Comparison of ENCODE assay signal across 8 mouse cellular contexts in the genomic region with DNA sequence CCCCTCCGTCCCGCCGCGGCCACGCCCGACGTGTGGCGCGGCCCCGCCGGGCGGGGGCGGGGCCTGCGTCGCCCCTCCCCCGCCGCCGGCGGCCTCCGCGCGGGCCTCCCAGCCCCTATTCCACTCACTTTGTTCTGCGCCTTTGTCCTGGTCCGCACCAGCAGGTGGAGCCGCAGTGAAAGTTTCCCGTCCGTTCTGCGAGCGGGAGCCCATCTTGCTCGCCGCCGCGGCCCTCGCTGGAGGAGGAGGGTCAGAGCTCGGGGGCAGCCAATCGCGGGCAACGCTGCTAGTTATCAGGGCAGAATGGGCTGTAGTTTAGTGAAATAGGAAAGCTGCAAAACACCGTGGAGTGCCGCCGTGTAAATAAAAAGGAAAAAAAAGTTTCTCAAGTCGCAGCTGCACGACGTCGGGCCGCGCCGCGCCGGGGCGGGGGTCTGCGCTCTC. TPM values are rescaled to one million over a fixed set of nuclear protein-coding genes. Genes with fewer than 3 reads are reported as not detected.
DNase-seq lines count a peak whose midpoint lies in the region; ATAC-seq and TF ChIP-seq lines count a peak whose summit lies in the region.

Gene Asf1a, plus strand, starts transcription at position 81 of the 444 bp plus-strand sequence.

- peak within 1 kb of the TSS; percentile 99 for H3K27ac ChIP-seq in embryonic facial prominence, embryonic 13.5 days
- peak within 1 kb of the TSS; percentile 91 for H3K27ac ChIP-seq in kidney, adult 2 months (ENCODE audit: insufficient read depth, low read depth, low read length)
- H3K27ac ChIP-seq in limb, embryonic 12.5 days: peak within 1 kb of the TSS; percentile 100
- H3K27ac ChIP-seq in midbrain, embryonic 15.5 days: peak within 1 kb of the TSS; percentile 98
- H3K27ac ChIP-seq in spleen, adult 2 months (ENCODE audit: insufficient read depth, low read length): peak within 1 kb of the TSS; percentile 92

- no peaks in the 10 kb centered on the region for H3K36me3 ChIP-seq in embryonic facial prominence, embryonic 13.5 days
- no peaks in the 10 kb centered on the region for H3K36me3 ChIP-seq in kidney, adult 2 months (ENCODE audit: control insufficient read depth, insufficient read depth, low read length)
- H3K36me3 ChIP-seq in limb, embryonic 12.5 days: peaks cover 9% of the 10 kb centered on the region; the same call in 1 of the 2 replicates
- no peaks in the 10 kb centered on the region for H3K36me3 ChIP-seq in midbrain, embryonic 15.5 days (replicated peaks)
- no peaks in the 10 kb centered on the region for H3K36me3 ChIP-seq in spleen, adult 2 months (ENCODE audit: control insufficient read depth, insufficient read depth, low read length)

- DNase-seq in 3134 (ENCODE audit: extremely low read depth, insufficient read length, low spot score): peak; percentile 92
- peak; percentile 98 for DNase-seq in adrenal gland, postnatal 36 days
- DNase-seq in heart, adult 18-20 months: peak; percentile 97 to 99
- DNase-seq in kidney, adult 2 months: peak; percentile 99
- peak; percentile 91 to 96 for DNase-seq in spleen, adult 2 months (ENCODE audit: low read depth in 1 of 2, low spot score in 2 of 2)

- H3K27me3 ChIP-seq in embryonic facial prominence, embryonic 13.5 days: no peaks in the 10 kb centered on the region
- no peaks in the 10 kb centered on the region for H3K27me3 ChIP-seq in kidney, adult 2 months (replicated peaks; ENCODE audit: control insufficient read depth, insufficient read depth, low read length)
- H3K27me3 ChIP-seq in limb, embryonic 12.5 days: no peaks in the 10 kb centered on the region
- no peaks in the 10 kb centered on the region for H3K27me3 ChIP-seq in midbrain, embryonic 15.5 days (replicated peaks)
- no peaks in the 10 kb centered on the region for H3K27me3 ChIP-seq in spleen, adult 2 months (ENCODE audit: control insufficient read depth, insufficient read depth, low read length)

- peak; percentile 94 for ATAC-seq in embryonic facial prominence, embryonic 13.5 days (ENCODE audit: insufficient number of reproducible peaks, insufficient read depth, low FRiP score, low TSS enrichment, low read depth)
- peak; percentile 98 for ATAC-seq in limb, embryonic 12.5 days (ENCODE audit: insufficient number of reproducible peaks, insufficient read depth, low FRiP score, low TSS enrichment, low read depth)
- peak; percentile 99 for ATAC-seq in midbrain, embryonic 15.5 days (replicated peaks)

- no peak for TF ChIP-seq POLR2A in kidney, adult 2 months (IDR thresholded peaks at IDR 0.05; ENCODE audit: low read depth, low read length)
- TF ChIP-seq POLR2A in spleen, adult 2 months (IDR thresholded peaks at IDR 0.05; ENCODE audit: low read depth, low read length): no peak

- no peaks in the 10 kb centered on the region for H3K9me3 ChIP-seq in embryonic facial prominence, embryonic 13.5 days
- H3K9me3 ChIP-seq in limb, embryonic 12.5 days: no peaks in the 10 kb centered on the region
- H3K9me3 ChIP-seq in midbrain, embryonic 15.5 days: no peaks in the 10 kb centered on the region

- peak within 1 kb of the TSS; percentile 67 for H3K4me2 ChIP-seq in embryonic facial prominence, embryonic 13.5 days
- peak within 1 kb of the TSS; percentile 67 for H3K4me2 ChIP-seq in limb, embryonic 12.5 days
- peak within 1 kb of the TSS; percentile 63 for H3K4me2 ChIP-seq in midbrain, embryonic 15.5 days

- H3K9ac ChIP-seq in embryonic facial prominence, embryonic 13.5 days: peak within 1 kb of the TSS; percentile 98
- H3K9ac ChIP-seq in limb, embryonic 12.5 days (replicated peaks): peak within 1 kb of the TSS; percentile 99
- H3K9ac ChIP-seq in midbrain, embryonic 15.5 days: peak within 1 kb of the TSS; percentile 77

- TF ChIP-seq CTCF in kidney, adult 2 months (conservative IDR thresholded peaks at IDR 0.05; ENCODE audit: insufficient read depth, insufficient read length, low read depth, low read length): peak; percentile 68
- peak; percentile 73 for TF ChIP-seq CTCF in spleen, adult 2 months (IDR thresholded peaks at IDR 0.05; ENCODE audit: extremely low read depth, insufficient read depth, insufficient read length, insufficient replicate concordance)

- peaks cover 26% of the 10 kb centered on the region for H3K4me1 ChIP-seq in embryonic facial prominence, embryonic 13.5 days
- peaks cover 5% of the 10 kb centered on the region; the same call in 1 of the 2 replicates for H3K4me1 ChIP-seq in kidney, adult 2 months (ENCODE audit: control insufficient read depth, insufficient read depth, low read length)
- H3K4me1 ChIP-seq in limb, embryonic 12.5 days (replicated peaks): peaks cover 23% of the 10 kb centered on the region
- H3K4me1 ChIP-seq in midbrain, embryonic 15.5 days: peaks cover 36% of the 10 kb centered on the region
- H3K4me1 ChIP-seq in spleen, adult 2 months (ENCODE audit: control insufficient read depth, insufficient read depth, insufficient read length): peaks cover 12% of the 10 kb centered on the region

- H3K4me3 ChIP-seq in embryonic facial prominence, embryonic 13.5 days: peak within 1 kb of the TSS; percentile 95
- peak within 1 kb of the TSS; percentile 95 for H3K4me3 ChIP-seq in kidney, adult 2 months (ENCODE audit: insufficient read depth, low read depth, low read length)
- H3K4me3 ChIP-seq in limb, embryonic 12.5 days (replicated peaks): peak within 1 kb of the TSS; percentile 98
- peak within 1 kb of the TSS; percentile 80 for H3K4me3 ChIP-seq in midbrain, embryonic 15.5 days
- H3K4me3 ChIP-seq in spleen, adult 2 months (ENCODE audit: extremely low read depth, insufficient read depth, insufficient read length): peak within 1 kb of the TSS; percentile 87

- WGBS in embryonic facial prominence, embryonic 13.5 days: under 1% methylated on average over 52 of the region's 52 CpGs
- under 1% methylated on average over 52 of the region's 52 CpGs for WGBS in kidney, adult 2 months
- under 1% methylated on average over 52 of the region's 52 CpGs for WGBS in limb, embryonic 12.5 days
- 0% methylated on average over 52 of the region's 52 CpGs for WGBS in midbrain, embryonic 15.5 days
- WGBS in spleen, adult 2 months: 1% methylated on average over 51 of the region's 52 CpGs

RNA-seq across cellular contexts. Expression of gene Asf1a, which starts in this region (rescaled TPM):
- total RNA-seq in adrenal gland, postnatal 36 days (2021): 10 to 100 TPM; 30.4 to 30.7 TPM
- polyA plus RNA-seq in embryonic facial prominence, embryonic 13.5 days (2015; fragmentation: Nextera tagmentation; extraction: Ambion mirVana): 121 and 126 TPM in 2 replicates
- total RNA-seq in heart, adult 18-20 months (2021): 10 to 100 TPM; 28.3 to 29.4 TPM
- 5.6 and 6.2 TPM in 2 replicates for polyA plus RNA-seq in kidney, adult 2 months (2012; rRNA removed)
- polyA plus RNA-seq in limb, embryonic 12.5 days (2016; fragmentation: Nextera tagmentation; extraction: Ambion mirVana): 170 and 172 TPM in 2 replicates
- 59.3 and 59.6 TPM in 2 replicates for polyA plus RNA-seq in midbrain, embryonic 15.5 days (2015; fragmentation: Nextera tagmentation; extraction: Ambion mirVana)
- polyA plus RNA-seq in spleen, adult 2 months (2012; rRNA removed): 2.4 and 2.6 TPM in 2 replicates

Comparison
In these comparisons a context has a peak if more than half of its experiments do, and no peak if none do; other contexts are left out.
1. Peak in every context shown above with its lines: DNase-seq, ATAC-seq, H3K4me3 ChIP-seq and H3K27ac ChIP-seq.